Mouse (Mus musculus) midbrain, embryonic 10.5 days (tissue): Measurements from ENCODE around the gene Slc12a8. TPM values are rescaled to one million over a fixed set of nuclear protein-coding genes. Genes with fewer than 3 reads are reported as not detected.

ENCODE experiments used
- DNase-seq: peaks from one replicate; pipeline ENCODE4 v3.0.0-alpha.2; 2017; ENCODE audit warnings: low spot score
- H3K27ac ChIP-seq: fragments of 300-500 bp; sonication (generic); replicated peaks from 2 replicates; pipeline ENCODE4 v1.5.1; 2016; ENCODE audit warnings: mild to moderate bottlenecking
- H3K27me3 ChIP-seq: fragments of 300-500 bp; sonication (generic); 2 replicates; pipeline ENCODE4 v1.6.1; 2016; ENCODE audit warnings: low read depth, mild to moderate bottlenecking; ENCODE audit not compliant: poor library complexity, severe bottlenecking
- H3K36me3 ChIP-seq: fragments of 300-500 bp; sonication (generic); 2 replicates; pipeline ENCODE4 v1.6.1; 2016; ENCODE audit warnings: mild to moderate bottlenecking, moderate library complexity
- H3K4me1 ChIP-seq: fragments of 300-500 bp; sonication (generic); 2 replicates; pipeline ENCODE4 v1.6.1; 2016
- H3K4me3 ChIP-seq: fragments of 300-500 bp; sonication (generic); 2 replicates; pipeline ENCODE4 v1.5.1; 2016; ENCODE audit warnings: mild to moderate bottlenecking, moderate library complexity
- H3K9me3 ChIP-seq: fragments of 300-500 bp; sonication (generic); replicated peaks from 2 replicates; pipeline ENCODE4 v1.6.1; 2016; ENCODE audit warnings: mild to moderate bottlenecking
- WGBS: fragments of 180-500 bp; shearing (Covaris S2); methylation state at CpG from one replicate; pipeline ENCODE4 v1.1.7; 2016; 5-methylcytosine and 5-hydroxymethylcytosine counted together
- polyA plus RNA-seq: library from polyadenylated mRNA; unstranded; fragments of >200 nt; fragmentation: Nextera tagmentation; extraction: Ambion mirVana; gene quantifications from 2 replicates; pipeline ENCODE4 v1.2.1, GENCODE M21; 2016

Slc12a8 gene
- polyA plus RNA-seq, 1 experiment from 2014 or later = 1.9 TPM

- H3K27ac ChIP-seq = peak overlapping the region; percentile 86
- 35% methylated on average over 4 of the region's 4 CpGs for WGBS
- H3K27me3 ChIP-seq = peaks cover 13% of the 10 kb centered on the region
- no peaks in the 10 kb centered on the region for H3K36me3 ChIP-seq
- H3K4me1 ChIP-seq = peaks cover 23% of the 10 kb centered on the region
- DNase-seq = no peak
- no peaks in the 10 kb centered on the region for H3K9me3 ChIP-seq
- peak overlapping the region; percentile 54 for H3K4me3 ChIP-seq
These were observed 499 bp downstream of the Slc12a8 start for GRCm38 (mm10) chr16:33517627-33518026.

DNA sequence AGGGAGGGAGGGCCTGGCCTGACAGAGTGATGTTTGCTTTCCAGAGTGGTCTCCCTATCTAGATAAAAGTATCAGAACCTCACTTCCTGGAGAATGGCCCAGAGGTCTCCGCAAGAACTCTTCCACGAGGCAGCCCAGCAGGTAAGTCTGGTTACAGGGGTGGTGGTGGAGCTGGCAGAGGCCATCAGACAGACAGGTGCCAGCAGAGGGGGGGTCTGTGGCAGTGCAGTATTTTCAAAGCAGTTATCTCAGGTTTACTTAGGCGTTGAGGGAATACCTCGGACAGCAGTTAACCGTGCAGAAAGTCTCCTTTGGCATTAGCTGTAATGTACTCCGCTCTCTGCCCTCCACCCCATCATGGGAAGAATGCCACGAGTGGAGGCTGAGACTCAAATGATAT is 1.1 kb downstream of the Slc12a8 start:
- Histone ChIP-seq H3K27me3 (peaks cover 13% of the 10 kb centered on the region), H3K4me3 (no peak overlapping the region), H3K27ac (0 out of 2 replicates have a peak overlapping the region, but pooled peaks have one; percentile 86), H3K4me1 (peaks cover 25% of the 10 kb centered on the region), H3K9me3 (no peaks in the 10 kb centered on the region), H3K36me3 (no peaks in the 10 kb centered on the region)
- DNase-seq = no peak
- WGBS = 83% methylated on average over 7 of the region's 7 CpGs

DNA sequence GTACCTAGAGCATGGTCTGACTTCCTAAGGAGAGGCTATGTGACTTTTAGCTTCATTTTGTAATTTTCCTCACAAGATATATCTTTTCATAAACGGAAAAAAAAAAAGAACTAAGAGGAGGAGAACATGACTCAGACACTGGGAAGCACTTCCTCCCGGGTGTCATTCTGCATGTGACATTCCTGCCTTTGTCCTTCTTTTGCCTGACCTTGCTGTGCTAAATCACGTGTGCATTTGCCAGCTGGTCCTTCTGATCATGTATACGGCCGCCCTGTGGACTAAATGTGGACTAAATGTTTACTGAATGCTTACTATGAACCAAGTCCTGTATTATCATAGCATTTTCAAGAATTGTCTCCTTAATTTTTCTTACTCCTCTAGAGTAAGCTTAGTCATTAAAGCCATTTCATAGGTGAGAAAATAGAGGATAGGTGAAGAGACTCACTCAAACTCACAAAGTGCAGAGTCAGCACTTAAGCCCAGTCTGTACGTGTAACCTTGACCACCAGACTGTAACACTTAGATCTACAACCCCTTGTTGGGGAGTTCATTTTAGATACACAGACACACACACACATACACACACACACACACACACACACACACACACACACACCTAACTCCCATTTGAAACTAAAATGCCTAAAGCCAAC is 2.9 kb downstream of the Slc12a8 start:
- WGBS = 86% methylated on average over 6 of the region's 6 CpGs
- Histone ChIP-seq H3K4me1 (peaks cover 30% of the 10 kb centered on the region), H3K9me3 (no peaks in the 10 kb centered on the region)

GRCm38 (mm10) chr16:33522516-33522915 is 5.4 kb downstream of the Slc12a8 start:
- H3K36me3 ChIP-seq = no peaks in the 10 kb centered on the region
- no peak overlapping the region for H3K27ac ChIP-seq
- H3K4me1 ChIP-seq = peaks cover 16% of the 10 kb centered on the region
- peaks cover 6% of the 10 kb centered on the region for H3K27me3 ChIP-seq
- no peak for DNase-seq
- no peaks in the 10 kb centered on the region for H3K9me3 ChIP-seq
- H3K4me3 ChIP-seq = no peak overlapping the region
- WGBS = 69% methylated on average over 4 of the region's 4 CpGs

More for the DNA sequence above, 2.9 kb downstream of the Slc12a8 start:
- H3K36me3 ChIP-seq = no peaks in the 10 kb centered on the region
- no peak overlapping the region for H3K27ac ChIP-seq
- H3K27me3 ChIP-seq = peaks cover 13% of the 10 kb centered on the region
- H3K4me3 ChIP-seq = no peak overlapping the region
- DNase-seq = no peak

DNA sequence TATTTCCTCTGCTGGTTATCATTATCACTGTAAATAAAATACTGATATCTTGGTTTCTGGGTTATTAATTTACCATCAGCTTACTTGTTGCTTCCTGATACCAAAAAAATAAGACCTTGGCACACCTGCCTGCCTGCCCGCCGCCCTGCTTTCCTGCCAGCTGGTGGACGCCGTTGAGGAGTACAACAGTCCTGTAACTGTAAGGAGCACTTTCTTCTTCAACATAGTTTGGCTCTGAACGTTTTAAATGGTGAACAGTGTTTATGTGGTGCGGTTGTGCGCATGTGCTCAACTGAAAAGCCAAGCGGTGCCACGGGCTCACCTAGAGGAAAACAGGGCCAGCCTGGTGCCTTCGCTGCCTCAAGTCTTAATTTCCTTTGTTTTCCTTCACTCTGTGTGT is 6.4 kb downstream of the Slc12a8 start:
- no peak for DNase-seq
- Histone ChIP-seq H3K27me3 (no peaks in the 10 kb centered on the region), H3K9me3 (0 out of 2 replicates have a peak, but pooled peaks cover 2% of the 10 kb centered on the region), H3K4me3 (no peak overlapping the region), H3K4me1 (peaks cover 11% of the 10 kb centered on the region), H3K27ac (peak overlapping the region; percentile 63), H3K36me3 (no peaks in the 10 kb centered on the region)
- 75% methylated on average over 10 of the region's 10 CpGs for WGBS

GRCm38 (mm10) chr16:33529502-33530454 is 12.7 kb downstream of the Slc12a8 start:
- DNase-seq = no peak
- no peaks in the 10 kb centered on the region for H3K36me3 ChIP-seq
- 77% methylated on average over 11 of the region's 11 CpGs for WGBS
- peak overlapping the region; percentile 38; the same call in 1 of the 2 replicates for H3K27ac ChIP-seq
- no peaks in the 10 kb centered on the region for H3K27me3 ChIP-seq
- H3K4me3 ChIP-seq = no peak overlapping the region
- 0 out of 2 replicates have a peak, but pooled peaks cover 2% of the 10 kb centered on the region for H3K9me3 ChIP-seq
- H3K4me1 ChIP-seq = peaks cover 13% of the 10 kb centered on the region; the same call in 1 of the 2 replicates

GRCm38 (mm10) chr16:33531184-33531583 is 14.1 kb downstream of the Slc12a8 start:
- peaks cover 13% of the 10 kb centered on the region; the same call in 1 of the 2 replicates for H3K4me1 ChIP-seq
- 83% methylated on average over 8 of the region's 8 CpGs for WGBS

GRCm38 (mm10) chr16:33536456-33536855 is 19.3 kb downstream of the Slc12a8 start:
- Histone ChIP-seq H3K27me3 (no peaks in the 10 kb centered on the region), H3K36me3 (no peaks in the 10 kb centered on the region), H3K27ac (no peak overlapping the region), H3K4me1 (no peaks in the 10 kb centered on the region), H3K9me3 (no peaks in the 10 kb centered on the region), H3K4me3 (no peak overlapping the region)
- 78% methylated on average over 8 of the region's 8 CpGs for WGBS
- DNase-seq = no peak

More at GRCm38 (mm10) chr16:33531184-33531583, 14.1 kb downstream of the Slc12a8 start:
- no peaks in the 10 kb centered on the region for H3K36me3 ChIP-seq
- no peak overlapping the region for H3K4me3 ChIP-seq
- H3K27me3 ChIP-seq = no peaks in the 10 kb centered on the region
- no peak overlapping the region for H3K27ac ChIP-seq
- 0 out of 2 replicates have a peak, but pooled peaks cover 2% of the 10 kb centered on the region for H3K9me3 ChIP-seq
- no peak for DNase-seq

DNA sequence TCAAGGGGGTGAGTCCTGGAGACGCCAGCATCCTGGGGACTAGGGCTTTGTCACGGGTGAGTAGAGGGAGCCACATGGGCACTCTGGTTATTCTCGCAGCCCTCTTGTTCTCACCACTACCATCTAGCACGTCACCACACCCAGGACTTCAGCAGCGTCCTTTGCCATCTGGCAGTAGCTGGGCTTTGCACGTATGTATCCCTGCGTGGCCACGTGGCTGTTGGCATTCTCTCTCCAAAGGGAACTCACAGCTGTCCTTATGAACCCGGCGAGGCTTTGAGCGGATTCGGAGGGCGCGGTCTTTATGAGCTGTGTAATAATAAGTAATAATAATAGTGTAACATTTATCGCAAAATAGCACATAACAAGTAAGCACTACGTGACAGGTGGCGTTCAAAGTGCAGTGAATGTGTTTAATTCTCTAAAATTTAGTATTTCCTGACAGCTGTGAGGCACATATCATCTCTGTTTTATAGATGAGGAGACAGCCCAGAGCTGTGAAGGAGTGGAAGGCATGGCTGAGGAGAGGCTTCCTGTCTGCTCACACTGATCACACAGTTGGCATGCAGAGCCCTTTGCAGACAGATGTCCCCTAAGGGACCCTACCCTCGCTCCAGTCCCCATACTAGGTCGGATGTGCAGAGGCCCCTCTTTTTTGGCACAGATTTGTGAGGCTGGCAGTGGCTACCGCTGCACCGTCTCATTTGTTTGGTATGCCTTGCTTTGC is 20.5 kb downstream of the Slc12a8 start:
- H3K27me3 ChIP-seq = no peaks in the 10 kb centered on the region
- DNase-seq = no peak
- 90% methylated on average over 21 of the region's 21 CpGs for WGBS
- no peaks in the 10 kb centered on the region for H3K9me3 ChIP-seq
- H3K27ac ChIP-seq = no peak overlapping the region
- no peak overlapping the region for H3K4me3 ChIP-seq
- no peaks in the 10 kb centered on the region for H3K4me1 ChIP-seq
- H3K36me3 ChIP-seq = no peaks in the 10 kb centered on the region

DNA sequence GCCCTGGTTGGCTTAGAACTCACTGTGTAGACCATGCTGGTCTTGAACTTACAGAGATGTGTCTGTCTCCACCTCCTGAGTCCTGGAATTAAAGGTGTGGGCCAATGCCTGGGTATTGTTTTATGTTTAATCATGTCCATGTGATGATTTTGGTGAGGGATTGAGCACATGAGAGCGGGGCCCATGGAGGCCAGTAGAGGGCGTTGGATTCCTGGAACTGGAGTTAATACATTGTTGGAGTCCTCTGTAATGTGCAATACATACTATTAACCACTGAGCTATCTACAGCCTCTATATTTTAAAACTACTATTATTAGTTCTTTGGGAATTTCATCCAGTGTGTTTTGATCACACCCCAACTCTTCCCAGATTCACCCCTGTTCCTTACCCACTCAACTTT is 27.2 kb downstream of the Slc12a8 start:
- 93% methylated on average over 2 of the region's 2 CpGs for WGBS

GRCm38 (mm10) chr16:33545530-33545929 is 28.4 kb downstream of the Slc12a8 start:
- H3K36me3 ChIP-seq = no peaks in the 10 kb centered on the region
- H3K4me3 ChIP-seq = no peak overlapping the region
- no peaks in the 10 kb centered on the region for H3K27me3 ChIP-seq
- no peaks in the 10 kb centered on the region for H3K4me1 ChIP-seq
- H3K27ac ChIP-seq = no peak overlapping the region
- WGBS = 85% methylated on average over 4 of the region's 4 CpGs
- no peak for DNase-seq
- H3K9me3 ChIP-seq = no peaks in the 10 kb centered on the region

More for the DNA sequence above, 27.2 kb downstream of the Slc12a8 start:
- H3K36me3 ChIP-seq = no peaks in the 10 kb centered on the region
- no peak for DNase-seq
- H3K4me3 ChIP-seq = no peak overlapping the region
- no peaks in the 10 kb centered on the region for H3K4me1 ChIP-seq
- H3K27me3 ChIP-seq = no peaks in the 10 kb centered on the region
- no peaks in the 10 kb centered on the region for H3K9me3 ChIP-seq
- no peak overlapping the region for H3K27ac ChIP-seq

GRCm38 (mm10) chr16:33553689-33554342 is 36.7 kb downstream of the Slc12a8 start:
- DNase-seq = peak; percentile 34
- peaks cover 20% of the 10 kb centered on the region for H3K4me1 ChIP-seq
- H3K27ac ChIP-seq = no peak overlapping the region; the same call in 1 of the 2 replicates
- no peak overlapping the region for H3K4me3 ChIP-seq
- no peaks in the 10 kb centered on the region for H3K9me3 ChIP-seq
- no peaks in the 10 kb centered on the region for H3K36me3 ChIP-seq
- no peaks in the 10 kb centered on the region for H3K27me3 ChIP-seq
- WGBS = 76% methylated on average over 9 of the region's 9 CpGs
